Mouse (Mus musculus): Measurements from ENCODE around the gene Ccr6.

DNA sequence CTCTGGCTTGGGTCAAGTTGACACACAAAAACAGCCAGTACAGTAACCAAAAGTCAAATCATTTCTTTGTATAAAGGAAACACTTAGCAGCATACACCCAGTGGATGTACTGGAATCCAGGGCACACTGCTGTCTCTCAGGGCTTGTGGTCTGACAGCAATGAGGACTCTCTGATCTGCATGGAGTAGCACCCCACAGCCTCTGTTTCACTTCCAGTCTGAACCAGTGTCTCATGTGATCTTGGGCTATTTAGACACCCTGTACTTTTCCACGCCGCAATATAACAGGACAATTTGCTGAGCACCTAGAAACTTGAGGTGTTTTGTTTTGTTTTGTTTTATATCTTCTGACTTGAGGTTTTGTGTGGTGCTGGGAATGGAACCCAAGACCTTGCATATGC lies 10.7 kb upstream of the Ccr6 start:
- TF ChIP-seq CTCF (IDR thresholded peaks at IDR 0.05; ENCODE audit: control insufficient read depth, insufficient read depth, low read length) = no peak
- TF ChIP-seq POLR2A (IDR thresholded peaks at IDR 0.05; ENCODE audit: borderline replicate concordance, control insufficient read depth, low read depth, low read length) = no peak

Data from bone marrow, adult 2 months (tissue).